Mouse (Mus musculus): Measurements from ENCODE around the gene Ccsap.

GRCm38 (mm10) chr8:123858574-123858940 lies 1.5 kb downstream of the Ccsap start:
- TF ChIP-seq CTCF (IDR thresholded peaks at IDR 0.05; ENCODE audit: low read depth) (no peak; the same call in 1 of the 2 replicates), EP300 (IDR thresholded peaks at IDR 0.05; ENCODE audit: low read depth) (no peak)
